Mouse (Mus musculus): ENCODE data around the gene Sgms2. TPM values are rescaled to one million over a fixed set of nuclear protein-coding genes. Genes with fewer than 3 reads are reported as not detected.

Gene Sgms2
- polyA plus RNA-seq, 1 experiment from 2014 or later = 13.2 TPM

GRCm38 (mm10) chr3:131481976-131482712 is 9.1 kb downstream of the Sgms2 start:
- H3K9me3 ChIP-seq = no peaks in the 10 kb centered on the region
- no peak overlapping the region for H3K27ac ChIP-seq
- 63% methylated on average over 17 of the region's 17 CpGs for WGBS
- no peaks in the 10 kb centered on the region for H3K27me3 ChIP-seq
- no peak overlapping the region for H3K4me3 ChIP-seq
- H3K36me3 ChIP-seq = no peaks in the 10 kb centered on the region
- ATAC-seq (ENCODE audit: low FRiP score, low read depth) = no peak
- no peaks in the 10 kb centered on the region for H3K4me1 ChIP-seq
- no peak overlapping the region for H3K4me2 ChIP-seq (replicated peaks)
- H3K9ac ChIP-seq = no peak overlapping the region

- Histone ChIP-seq H3K27ac (no peak overlapping the region), H3K27me3 (no peaks in the 10 kb centered on the region), H3K36me3 (no peaks in the 10 kb centered on the region; the same call in 1 of the 2 replicates), H3K4me3 (no peak overlapping the region), H3K4me1 (no peaks in the 10 kb centered on the region), H3K9ac (no peak overlapping the region), H3K4me2 (replicated peaks) (no peak overlapping the region), H3K9me3 (peaks cover 3% of the 10 kb centered on the region; the same call in 1 of the 2 replicates)
- ATAC-seq (ENCODE audit: low FRiP score, low read depth) = no peak
- 63% methylated on average over 3 of the region's 3 CpGs for WGBS
Measured at GRCm38 (mm10) chr3:131480659-131481058, 10.6 kb downstream of the Sgms2 start.

- Histone ChIP-seq H3K27ac (no peak overlapping the region), H3K27me3 (no peaks in the 10 kb centered on the region), H3K9me3 (peaks cover 3% of the 10 kb centered on the region; the same call in 1 of the 2 replicates), H3K4me1 (0 out of 2 replicates have a peak, but pooled peaks cover 2% of the 10 kb centered on the region), H3K9ac (no peak overlapping the region), H3K4me3 (no peak overlapping the region), H3K36me3 (no peaks in the 10 kb centered on the region; the same call in 1 of the 2 replicates), H3K4me2 (replicated peaks) (no peak overlapping the region)
- no peak for ATAC-seq (ENCODE audit: low FRiP score, low read depth)
- whole genome bisulfite sequencing = 92% methylated on average over 3 of the region's 3 CpGs
Measured at GRCm38 (mm10) chr3:131479415-131479814, 11.8 kb downstream of the Sgms2 start.

GRCm38 (mm10) chr3:131476002-131476401 is 15.2 kb downstream of the Sgms2 start:
- H3K9me3 ChIP-seq = peaks cover 3% of the 10 kb centered on the region; the same call in 1 of the 2 replicates
- ATAC-seq (ENCODE audit: low FRiP score, low read depth) = no peak
- no peak overlapping the region for H3K4me2 ChIP-seq (replicated peaks)
- no peaks in the 10 kb centered on the region; the same call in 1 of the 2 replicates for H3K36me3 ChIP-seq
- no peaks in the 10 kb centered on the region for H3K27me3 ChIP-seq
- 96% methylated on average over 10 of the region's 10 CpGs for WGBS
- no peak overlapping the region for H3K9ac ChIP-seq
- H3K4me1 ChIP-seq = peaks cover 16% of the 10 kb centered on the region; the same call in 1 of the 2 replicates
- no peak overlapping the region for H3K4me3 ChIP-seq
- H3K27ac ChIP-seq = no peak overlapping the region

- no peak for ATAC-seq (ENCODE audit: low FRiP score, low read depth)
- peaks cover 3% of the 10 kb centered on the region; the same call in 1 of the 2 replicates for H3K9me3 ChIP-seq
- H3K27ac ChIP-seq = no peak overlapping the region
- H3K36me3 ChIP-seq = no peaks in the 10 kb centered on the region; the same call in 1 of the 2 replicates
- H3K4me3 ChIP-seq = no peak overlapping the region
- no peaks in the 10 kb centered on the region for H3K27me3 ChIP-seq
- no peak overlapping the region for H3K9ac ChIP-seq
- peaks cover 26% of the 10 kb centered on the region; the same call in 1 of the 2 replicates for H3K4me1 ChIP-seq
- H3K4me2 ChIP-seq (replicated peaks) = no peak overlapping the region
- 54% methylated on average over 13 of the region's 13 CpGs for WGBS
Measured at GRCm38 (mm10) chr3:131474526-131474925, 16.7 kb downstream of the Sgms2 start.

- no peak overlapping the region for H3K4me3 ChIP-seq
- H3K9me3 ChIP-seq = peaks cover 3% of the 10 kb centered on the region; the same call in 1 of the 2 replicates
- H3K27me3 ChIP-seq = no peaks in the 10 kb centered on the region
- H3K27ac ChIP-seq = no peak overlapping the region
- WGBS = 38% methylated on average over 1 of the region's 1 CpGs
- H3K9ac ChIP-seq = no peak overlapping the region
- H3K4me2 ChIP-seq (replicated peaks) = no peak overlapping the region
- ATAC-seq (ENCODE audit: low FRiP score, low read depth) = no peak
- H3K4me1 ChIP-seq = peaks cover 28% of the 10 kb centered on the region; the same call in 1 of the 2 replicates
- H3K36me3 ChIP-seq = no peaks in the 10 kb centered on the region; the same call in 1 of the 2 replicates
Measured at GRCm38 (mm10) chr3:131473496-131473895, 17.7 kb downstream of the Sgms2 start.

- no peak overlapping the region; the same call in 1 of the 2 replicates for H3K4me2 ChIP-seq (replicated peaks)
- peaks cover 28% of the 10 kb centered on the region; the same call in 1 of the 2 replicates for H3K4me1 ChIP-seq
- no peak overlapping the region for H3K27ac ChIP-seq
- H3K4me3 ChIP-seq = no peak overlapping the region
- peaks cover 3% of the 10 kb centered on the region; the same call in 1 of the 2 replicates for H3K9me3 ChIP-seq
- H3K9ac ChIP-seq = no peak overlapping the region
- 56% methylated on average over 6 of the region's 6 CpGs for WGBS
- H3K27me3 ChIP-seq = no peaks in the 10 kb centered on the region
- no peak for ATAC-seq (ENCODE audit: low FRiP score, low read depth)
- H3K36me3 ChIP-seq = no peaks in the 10 kb centered on the region; the same call in 1 of the 2 replicates
Measured at GRCm38 (mm10) chr3:131471836-131472235, 19.4 kb downstream of the Sgms2 start.

- Histone ChIP-seq H3K4me1 (peaks cover 28% of the 10 kb centered on the region; the same call in 1 of the 2 replicates), H3K4me3 (no peak overlapping the region), H3K9ac (no peak overlapping the region), H3K36me3 (no peaks in the 10 kb centered on the region; the same call in 1 of the 2 replicates), H3K4me2 (replicated peaks) (no peak overlapping the region; the same call in 1 of the 2 replicates), H3K27me3 (no peaks in the 10 kb centered on the region), H3K9me3 (peaks cover 3% of the 10 kb centered on the region; the same call in 1 of the 2 replicates), H3K27ac (no peak overlapping the region)
- 74% methylated on average over 11 of the region's 11 CpGs for WGBS
- ATAC-seq (ENCODE audit: low FRiP score, low read depth) = no peak
Measured at GRCm38 (mm10) chr3:131471435-131471834, 19.8 kb downstream of the Sgms2 start.

GRCm38 (mm10) chr3:131470837-131471236 is 20.4 kb downstream of the Sgms2 start:
- Histone ChIP-seq H3K36me3 (no peaks in the 10 kb centered on the region), H3K27me3 (no peaks in the 10 kb centered on the region), H3K9ac (no peak overlapping the region), H3K4me1 (peaks cover 28% of the 10 kb centered on the region; the same call in 1 of the 2 replicates), H3K4me3 (no peak overlapping the region), H3K9me3 (no peaks in the 10 kb centered on the region), H3K27ac (0 out of 2 replicates have a peak overlapping the region, but pooled peaks have one; percentile 23), H3K4me2 (replicated peaks) (no peak overlapping the region; the same call in 1 of the 2 replicates)
- WGBS = 48% methylated on average over 9 of the region's 9 CpGs
- peak; percentile 58 for ATAC-seq (ENCODE audit: low FRiP score, low read depth)

- no peak overlapping the region for H3K27ac ChIP-seq
- H3K4me2 ChIP-seq (replicated peaks) = no peak overlapping the region
- WGBS = 21% methylated on average over 3 of the region's 3 CpGs
- no peak overlapping the region for H3K9ac ChIP-seq
- no peaks in the 10 kb centered on the region for H3K9me3 ChIP-seq
- no peak overlapping the region for H3K4me3 ChIP-seq
- H3K27me3 ChIP-seq = no peaks in the 10 kb centered on the region
- no peaks in the 10 kb centered on the region for H3K36me3 ChIP-seq
- H3K4me1 ChIP-seq = peaks cover 28% of the 10 kb centered on the region; the same call in 1 of the 2 replicates
- ATAC-seq (ENCODE audit: low FRiP score, low read depth) = no peak
Measured at GRCm38 (mm10) chr3:131469636-131470035, 21.6 kb downstream of the Sgms2 start.

GRCm38 (mm10) chr3:131466371-131466770 is 24.8 kb downstream of the Sgms2 start:
- H3K4me1 ChIP-seq = peaks cover 16% of the 10 kb centered on the region; the same call in 1 of the 2 replicates
- 73% methylated on average over 6 of the region's 6 CpGs for WGBS
- no peak overlapping the region for H3K27ac ChIP-seq
- H3K27me3 ChIP-seq = no peaks in the 10 kb centered on the region
- H3K9me3 ChIP-seq = no peaks in the 10 kb centered on the region
- H3K36me3 ChIP-seq = no peaks in the 10 kb centered on the region
- ATAC-seq (ENCODE audit: low FRiP score, low read depth) = no peak
- no peak overlapping the region for H3K4me3 ChIP-seq
- H3K9ac ChIP-seq = no peak overlapping the region
- no peak overlapping the region for H3K4me2 ChIP-seq (replicated peaks)

- Histone ChIP-seq H3K9ac (no peak overlapping the region), H3K36me3 (no peaks in the 10 kb centered on the region), H3K4me3 (no peak overlapping the region), H3K4me2 (replicated peaks) (no peak overlapping the region), H3K27ac (0 out of 2 replicates have a peak overlapping the region, but pooled peaks have one; percentile 22), H3K27me3 (no peaks in the 10 kb centered on the region), H3K4me1 (0 out of 2 replicates have a peak, but pooled peaks cover 9% of the 10 kb centered on the region), H3K9me3 (no peaks in the 10 kb centered on the region)
- 59% methylated on average over 3 of the region's 3 CpGs for WGBS
- no peak for ATAC-seq (ENCODE audit: low FRiP score, low read depth)
Measured at GRCm38 (mm10) chr3:131465536-131466260, 25.5 kb downstream of the Sgms2 start.
